Comparison of ENCODE assay signal across 26 mouse cellular contexts in genomic region chr5:127755594-127755993, GRCm38 (mm10).
A peak's percentile ranks its signal among the peaks of the same experiment; 100 is the strongest.
DNase-seq lines count a peak whose midpoint lies in the region; ATAC-seq lines count a peak whose summit lies in the region.
"Had no signal": no experiment of that assay in that cellular context is flagged by ENCODE, and none has a peak within 500 bp of the region (broad histone marks: within the 10 kb centered on the region; RNA-seq: fewer than 3 reads in every experiment).

No protein-coding gene starts in this region.

- H3K36me3 ChIP-seq in forebrain, embryonic 13.5 days (ENCODE audit: poor library complexity, severe bottlenecking) = no peaks in the 10 kb centered on the region
- H3K36me3 ChIP-seq: heart, embryonic 10.5 days; limb, embryonic 12.5 days; liver, embryonic 12.5 days; midbrain, embryonic 13.5 days; neural tube, embryonic 13.5 days; stomach, embryonic 15.5 days had no signal

- no peak for ATAC-seq in cerebellum, adult (ENCODE audit: insufficient number of reproducible peaks, low FRiP score, low TSS enrichment)
- peak; percentile 59; the same call in 1 of the 2 replicates for ATAC-seq in forebrain, embryonic 13.5 days
- no peak for ATAC-seq in activated CD4-positive, CD25-positive, alpha-beta regulatory T cell, adult 4 months
- ATAC-seq: hindbrain, embryonic 16.5 days; intestine, embryonic 16.5 days; liver, embryonic 12.5 days; midbrain, embryonic 13.5 days had no signal

- H3K27me3 ChIP-seq in forebrain, embryonic 13.5 days = no peaks in the 10 kb centered on the region
- H3K27me3 ChIP-seq: liver, embryonic 12.5 days; midbrain, embryonic 13.5 days; neural tube, embryonic 13.5 days; stomach, embryonic 15.5 days had no signal

- peak overlapping the region; percentile 32 for H3K27ac ChIP-seq in forebrain, embryonic 13.5 days
- H3K27ac ChIP-seq: gastrocnemius, adult 2 months; heart, embryonic 10.5 days; layer of hippocampus, adult 2 months; limb, embryonic 12.5 days; liver, embryonic 12.5 days; midbrain, embryonic 13.5 days; neural tube, embryonic 13.5 days; stomach, embryonic 15.5 days had no signal

- H3K4me2 ChIP-seq in forebrain, embryonic 13.5 days = no peak overlapping the region
- H3K4me2 ChIP-seq: limb, embryonic 12.5 days; liver, embryonic 12.5 days; midbrain, embryonic 13.5 days; neural tube, embryonic 13.5 days; stomach, embryonic 15.5 days had no signal

- no peaks in the 10 kb centered on the region for H3K9me3 ChIP-seq in forebrain, embryonic 13.5 days (replicated peaks)
- H3K9me3 ChIP-seq: heart, embryonic 10.5 days; limb, embryonic 12.5 days; midbrain, embryonic 13.5 days; neural tube, embryonic 13.5 days; stomach, embryonic 15.5 days had no signal

- DNase-seq in cerebellum, postnatal 10 days = peak; percentile 47 to 55
- peak; percentile 60 for DNase-seq in left cerebral cortex, postnatal 4 days
- no peak for DNase-seq in left cerebral cortex, adult 9 months (ENCODE audit: low spot score in 2 of 2)
- peak; percentile 95 for DNase-seq in retina, postnatal 1 day
- DNase-seq in adrenal gland, postnatal 36 days = no peak
- DNase-seq: cerebellum, adult 8-10 months; gastrocnemius, adult 2 months; heart, postnatal 4 days; kidney, postnatal 25 days; lung, adult 18-20 months; lung, postnatal 10 days; right cerebral cortex, adult 18-20 months; right cerebral cortex, postnatal 4 days had no signal

- peaks cover 22% of the 10 kb centered on the region for H3K4me1 ChIP-seq in forebrain, embryonic 13.5 days
- H3K4me1 ChIP-seq: limb, embryonic 12.5 days; liver, embryonic 12.5 days; stomach, embryonic 15.5 days had no signal

- H3K4me3 ChIP-seq in forebrain, embryonic 13.5 days = no peak overlapping the region
- H3K4me3 ChIP-seq: gastrocnemius, adult 2 months; heart, embryonic 10.5 days; layer of hippocampus, adult 2 months; limb, embryonic 12.5 days; liver, embryonic 12.5 days; midbrain, embryonic 13.5 days; myocyte; neural tube, embryonic 13.5 days; stomach, embryonic 15.5 days had no signal

- intact Hi-C loops in left cerebral cortex, postnatal 4 days (cut with DNase I) = no loop called here

- WGBS in forebrain, embryonic 13.5 days = 40% methylated on average over 4 of the region's 4 CpGs

- no peak overlapping the region for H3K9ac ChIP-seq in forebrain, embryonic 13.5 days
- H3K9ac ChIP-seq: limb, embryonic 12.5 days; liver, embryonic 12.5 days; midbrain, embryonic 13.5 days; neural tube, embryonic 13.5 days; stomach, embryonic 15.5 days had no signal

Comparison
In these comparisons a context has a peak if more than half of its experiments do, and no peak if none do; other contexts are left out.
1. DNase-seq: peak in cerebellum, postnatal 10 days (2 of 2), left cerebral cortex, postnatal 4 days (single experiment) and retina, postnatal 1 day (single experiment); none in left cerebral cortex, adult 9 months (0 of 2) and adrenal gland, postnatal 36 days (0 of 2).